Mouse (Mus musculus): Measurements from ENCODE around the gene Map4k3. TPM values are rescaled to one million over a fixed set of nuclear protein-coding genes. Genes with fewer than 3 reads are reported as not detected.
"Not testable (repeated sequence)": the region's sequence is repeated elsewhere in the genome, so short reads cannot be mapped to it uniquely, and the experiment has no call there.

Gene Map4k3
- total RNA-seq, 2 experiments from 2014 or later, result 67.7 to 72.9 TPM

GRCm38 (mm10) chr17:80572187-80572935 is 155.9 kb downstream of the Map4k3 start:
- no peak for DNase-seq
- intact Hi-C loops (cut with DNase I), result no loop called here

DNA sequence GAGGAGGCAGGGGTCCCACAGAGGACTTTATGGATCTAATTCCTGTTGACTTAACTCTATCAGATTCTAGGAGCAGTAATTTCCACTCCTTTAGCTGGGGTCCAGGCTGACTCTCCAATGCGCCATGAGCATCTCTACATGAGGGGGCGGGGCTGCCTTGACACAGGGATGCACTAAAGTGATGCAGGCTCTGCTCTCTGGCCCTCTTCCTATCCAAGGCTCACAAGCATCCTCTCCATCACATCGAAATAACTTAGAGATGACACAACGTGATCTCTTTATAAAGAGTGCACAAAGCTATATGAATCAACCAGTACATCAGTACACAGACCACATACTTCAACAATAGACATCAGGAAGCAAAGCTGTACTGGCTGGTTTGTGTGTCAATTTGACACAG is 156.8 kb downstream of the Map4k3 start:
- intact Hi-C loops (cut with DNase I), result no loop called here
- no peak for DNase-seq

GRCm38 (mm10) chr17:80569718-80570117 is 158.6 kb downstream of the Map4k3 start:
- intact Hi-C loops (cut with DNase I); DNase-seq: not testable (repeated sequence)

- intact Hi-C loops (cut with DNase I), result no loop called here
- no peak for DNase-seq
Observed at GRCm38 (mm10) chr17:80568842-80569601, 159.3 kb downstream of the Map4k3 start.

DNA sequence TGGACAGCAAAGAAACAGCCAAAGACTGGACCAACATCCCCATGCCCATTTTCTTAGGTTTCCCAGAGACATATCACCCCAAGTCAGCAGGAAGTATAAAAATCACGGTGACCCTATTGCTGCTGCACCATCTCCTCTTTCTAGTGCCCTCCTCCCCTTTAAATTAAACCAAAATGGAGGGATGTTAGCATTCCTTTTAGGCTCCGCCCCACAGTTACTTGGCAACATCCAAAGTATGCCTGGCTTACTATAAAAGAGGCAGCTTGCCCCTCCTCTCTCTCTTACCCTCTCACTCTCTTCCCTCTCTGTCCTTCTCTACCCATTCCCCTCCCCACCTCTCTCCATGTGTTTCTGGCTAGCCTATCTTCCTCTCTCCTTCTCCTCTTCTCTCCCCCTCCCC is 159.8 kb downstream of the Map4k3 start:
- intact Hi-C loops (cut with DNase I), result no loop called here
- DNase-seq, result no peak

GRCm38 (mm10) chr17:80564611-80564924 is 163.7 kb downstream of the Map4k3 start:
- intact Hi-C loops (cut with DNase I), result no loop called here
- DNase-seq, result no peak

DNA sequence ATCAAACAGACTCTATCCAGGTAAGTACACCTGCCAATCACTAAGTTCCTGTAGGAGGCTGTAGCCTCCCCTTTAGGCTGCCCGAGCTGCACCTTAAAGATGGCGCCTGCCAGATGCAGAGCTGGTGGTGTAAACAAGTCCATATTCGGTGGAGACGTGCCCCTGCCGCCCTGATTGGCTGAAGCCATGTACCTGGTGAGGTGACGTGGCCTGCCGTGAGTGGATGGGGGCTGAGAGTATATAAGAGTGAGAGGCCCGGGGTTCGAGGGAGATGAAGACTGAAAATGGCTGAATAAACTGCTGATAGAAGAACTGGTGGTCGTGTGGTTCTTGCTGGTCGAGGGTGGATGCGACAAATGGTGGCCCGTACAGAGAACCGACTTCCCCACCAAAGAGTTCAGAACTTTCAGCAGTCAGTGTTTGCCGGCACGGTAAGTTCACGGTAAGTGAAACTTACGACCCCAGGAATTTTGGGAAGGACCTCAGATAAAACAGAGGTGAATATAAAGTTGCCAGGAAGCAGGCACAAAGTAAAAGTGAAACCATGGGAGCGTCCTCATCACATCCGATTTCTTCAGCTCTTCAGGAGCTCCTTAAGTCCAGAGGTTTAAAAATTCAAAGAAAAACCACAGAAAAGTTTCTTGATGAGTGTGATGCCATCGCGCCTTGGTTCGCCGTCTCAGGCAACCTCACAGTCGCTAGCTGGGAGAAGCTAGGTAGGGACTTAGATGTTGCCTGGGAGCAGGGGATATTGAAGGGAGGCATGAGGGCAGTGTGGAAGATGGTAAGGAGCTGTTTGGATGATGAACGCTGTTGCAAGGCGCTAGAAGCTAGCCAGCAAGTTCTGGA is 164.3 kb downstream of the Map4k3 start:
- DNase-seq; intact Hi-C loops (cut with DNase I): not testable (repeated sequence)

GRCm38 (mm10) chr17:80562792-80563191 is 165.5 kb downstream of the Map4k3 start:
- intact Hi-C loops (cut with DNase I), result no loop called here

DNA sequence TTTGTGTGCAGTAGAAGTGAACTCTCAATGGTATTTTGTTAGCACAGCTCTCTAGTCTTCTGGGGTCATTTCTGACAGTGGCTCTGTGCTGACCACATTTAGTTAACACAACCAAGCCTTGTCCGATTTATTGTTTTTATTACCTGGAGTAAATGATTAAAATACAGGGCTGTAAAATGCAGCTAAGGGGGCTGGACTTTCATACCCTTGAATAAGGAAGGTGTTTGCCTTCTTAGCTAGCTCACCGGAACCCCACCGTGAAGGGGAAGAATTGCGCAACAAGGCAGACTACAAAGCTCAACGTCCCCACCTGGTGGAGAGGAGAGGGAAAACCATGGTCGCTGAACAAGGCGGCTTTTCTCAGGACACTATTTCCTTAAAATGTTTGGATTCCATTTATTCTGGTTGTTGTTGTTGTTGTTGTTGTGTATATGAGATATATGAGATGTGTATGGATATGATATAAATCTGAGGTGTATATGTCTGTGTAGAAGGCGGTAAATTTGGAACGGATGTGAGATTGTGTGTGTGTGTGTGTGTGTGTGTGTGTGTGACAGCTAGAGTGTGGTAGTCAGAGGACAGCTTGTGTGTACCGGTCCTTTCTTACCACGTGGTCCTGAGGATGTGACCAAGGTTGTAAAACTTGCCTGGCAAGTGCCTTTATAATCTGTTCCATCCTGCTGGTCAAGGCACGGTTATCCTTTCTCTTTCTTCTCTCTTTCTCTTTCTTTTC is 167.4 kb downstream of the Map4k3 start:
- peak; percentile 82 for DNase-seq
- intact Hi-C loops (cut with DNase I), result no loop called here

More at GRCm38 (mm10) chr17:80562792-80563191, 165.5 kb downstream of the Map4k3 start:
- no peak for DNase-seq

DNA sequence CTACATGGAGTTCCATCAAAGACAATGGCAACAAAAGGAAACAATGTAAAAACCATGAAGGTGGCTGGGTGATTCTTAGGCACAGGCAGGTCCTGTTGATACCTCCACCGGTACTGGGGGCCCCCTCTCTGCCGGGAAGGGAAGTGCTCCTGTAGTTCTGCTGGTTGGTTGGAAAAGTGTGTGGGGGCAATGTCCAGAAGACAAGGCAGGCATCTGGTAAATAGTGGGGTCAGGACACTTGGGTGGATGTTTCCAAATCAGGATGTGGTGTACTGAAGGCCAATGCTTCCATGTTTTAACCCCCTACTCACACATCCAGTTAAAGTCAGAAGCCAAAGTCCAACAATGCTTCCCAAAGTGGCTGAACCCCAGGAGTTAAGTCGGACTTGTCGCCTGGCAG is 168.5 kb downstream of the Map4k3 start:
- intact Hi-C loops (cut with DNase I), result loop anchor here (2.0 to 10.0 kb wide), 3 partner anchors 79 to 265 kb away; partner anchors contain the start of genes Dhx57, Morn2 and Sos1
- no peak for DNase-seq

- intact Hi-C loops (cut with DNase I), result loop anchor here (2.0 to 10.0 kb wide), 3 partner anchors 78 to 264 kb away; partner anchors contain the start of genes Dhx57, Morn2 and Sos1
- DNase-seq, result peak; percentile 42
Observed at GRCm38 (mm10) chr17:80559050-80559449, 169.2 kb downstream of the Map4k3 start.

DNA sequence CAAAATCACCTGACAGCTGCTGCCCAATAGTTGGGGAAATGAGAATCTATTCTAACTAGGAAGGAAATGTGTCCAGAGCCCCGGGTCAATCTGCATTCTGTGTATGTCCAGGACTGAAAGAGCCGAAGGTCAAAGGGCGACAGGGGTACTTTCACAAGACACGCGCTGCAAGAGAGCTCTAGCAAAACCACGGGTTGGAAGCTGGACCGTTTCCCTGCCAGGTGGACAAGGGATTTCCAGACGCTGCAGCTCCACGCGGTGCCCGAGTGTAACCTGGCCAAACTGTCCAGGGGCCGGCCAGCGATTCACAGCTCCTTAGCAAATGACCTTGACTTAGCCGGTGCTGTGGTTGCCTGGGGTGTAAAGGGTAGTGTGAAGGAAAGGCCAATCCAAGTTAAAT is 169.7 kb downstream of the Map4k3 start:
- no peak for DNase-seq

GRCm38 (mm10) chr17:80557461-80557860 is 170.8 kb downstream of the Map4k3 start:
- intact Hi-C loops (cut with DNase I), result loop anchor here (10.0 kb wide), 2 partner anchors 103 to 263 kb away; partner anchors contain the start of genes Dhx57 and Morn2

More for the DNA sequence above, 169.7 kb downstream of the Map4k3 start:
- intact Hi-C loops (cut with DNase I), result loop anchor here (2.0 to 10.0 kb wide), 3 partner anchors 78 to 264 kb away; partner anchors contain the start of genes Dhx57, Morn2 and Sos1

DNA sequence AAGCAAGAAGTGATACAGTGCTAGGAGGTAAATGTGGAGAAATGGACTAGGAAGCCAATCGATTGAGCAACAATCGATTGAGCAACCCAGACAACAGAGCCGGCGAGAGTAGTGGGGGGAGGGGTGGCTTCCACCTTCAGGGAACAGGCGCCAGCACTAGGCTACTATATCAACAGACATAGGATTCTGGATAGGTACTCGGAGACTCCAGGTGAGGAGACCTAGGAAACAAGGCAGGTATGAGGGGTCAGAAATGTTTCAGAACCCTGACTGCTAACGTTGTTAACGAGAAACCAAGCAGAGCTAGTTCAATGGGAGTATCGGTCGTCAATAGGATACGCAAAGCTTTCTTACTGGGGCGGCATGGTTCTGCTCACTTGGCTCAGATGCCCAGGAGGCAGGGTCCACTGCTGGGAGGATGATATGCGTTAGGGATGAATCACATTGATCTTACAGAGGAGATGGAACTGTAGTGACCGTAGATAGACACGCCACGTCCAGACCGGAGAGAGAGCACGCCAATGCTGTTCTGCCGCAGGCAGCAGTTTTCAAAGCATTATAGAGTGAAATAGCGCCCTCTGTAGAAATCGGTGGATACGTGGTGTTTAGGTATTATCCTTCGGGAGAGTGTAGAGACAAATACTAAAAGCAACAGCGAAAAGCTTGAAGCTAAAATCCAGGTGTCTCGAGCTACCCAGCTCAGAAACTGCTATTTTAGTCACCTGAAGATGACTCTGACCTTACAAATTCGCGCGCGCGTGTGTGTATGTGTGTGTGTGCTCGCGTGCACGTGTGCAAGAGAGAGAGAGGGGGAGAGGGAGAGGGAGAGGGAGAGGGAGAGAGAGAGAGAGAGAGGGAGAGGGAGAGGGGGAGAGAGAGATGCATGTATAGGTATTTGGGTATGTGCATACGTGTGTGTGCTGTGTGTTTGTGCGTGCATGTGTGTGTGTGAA is 174.7 kb downstream of the Map4k3 start:
- intact Hi-C loops (cut with DNase I), result loop anchor here (2.0 to 10.0 kb wide), 3 partner anchors 71 to 259 kb away; partner anchors contain the start of genes Dhx57 and Morn2
- peak; percentile 83 for DNase-seq

More at GRCm38 (mm10) chr17:80557461-80557860, 170.8 kb downstream of the Map4k3 start:
- no peak for DNase-seq

DNA sequence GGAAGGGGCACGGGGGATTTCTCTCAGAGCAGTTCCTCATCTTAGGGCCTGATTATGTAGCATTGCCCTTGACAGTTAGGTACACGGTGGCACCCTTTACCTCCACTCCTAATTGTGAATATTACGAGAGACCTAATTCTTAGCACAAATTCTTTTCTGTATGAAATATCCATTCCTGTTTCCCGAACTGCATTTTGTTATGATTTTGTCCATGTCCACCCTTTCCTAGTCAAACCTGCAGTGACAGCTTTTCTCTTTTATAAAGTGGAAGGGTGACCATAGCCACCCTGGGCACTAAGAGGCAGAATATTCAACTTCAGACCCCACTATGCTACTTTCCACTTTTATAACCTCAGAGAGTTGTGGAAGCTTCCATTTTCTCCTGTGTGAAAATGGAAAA is 175.6 kb downstream of the Map4k3 start:
- intact Hi-C loops (cut with DNase I), result loop anchor here (2.0 to 10.0 kb wide), 3 partner anchors 70 to 258 kb away; partner anchors contain the start of genes Dhx57 and Morn2
- no peak for DNase-seq

- intact Hi-C loops (cut with DNase I), result loop anchor here (10.0 kb wide), 2 partner anchors 96 to 256 kb away; partner anchors contain the start of genes Dhx57 and Morn2
- DNase-seq, result no peak
Observed at GRCm38 (mm10) chr17:80550981-80551380, 177.3 kb downstream of the Map4k3 start.

DNA sequence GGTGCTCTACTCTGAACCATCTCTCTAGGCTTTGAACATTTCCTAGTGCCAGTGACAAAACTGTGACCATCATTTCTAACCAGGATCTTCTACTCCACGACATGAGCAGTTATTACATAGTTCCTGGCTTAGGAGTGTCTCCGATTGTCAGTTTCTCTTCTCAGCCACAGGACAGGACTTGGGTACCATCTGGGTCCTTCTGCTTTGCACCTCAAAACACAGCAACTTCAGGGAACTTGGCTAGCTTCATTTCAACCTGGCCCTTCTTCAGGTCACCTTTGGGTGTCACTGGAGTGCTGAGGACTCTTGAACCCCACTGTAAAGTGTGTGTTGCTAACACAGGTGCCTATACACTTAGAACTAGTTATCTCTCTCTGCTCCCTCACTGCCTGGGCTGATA is 181.4 kb downstream of the Map4k3 start:
- intact Hi-C loops (cut with DNase I), result no loop called here

DNA sequence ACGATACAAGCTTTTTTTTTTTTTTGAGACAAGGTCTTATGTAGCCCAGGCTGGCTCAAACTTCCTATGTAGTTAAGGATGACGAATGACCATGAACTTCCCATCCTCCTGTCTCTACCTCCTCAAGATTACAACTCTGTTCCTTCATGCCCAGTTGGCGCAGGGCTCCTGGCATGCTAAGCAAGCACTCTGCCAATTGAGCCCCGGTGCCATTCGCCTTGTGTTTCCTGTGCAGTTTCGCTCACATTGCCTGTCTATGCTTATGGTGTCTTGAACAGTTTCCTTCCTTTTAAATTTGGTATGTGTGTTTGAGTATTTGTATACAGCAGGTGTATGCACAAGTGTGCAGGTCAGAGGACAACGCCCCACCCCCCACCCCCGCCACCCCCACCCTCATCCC is 182.1 kb downstream of the Map4k3 start:
- intact Hi-C loops (cut with DNase I), result no loop called here
- DNase-seq, result no peak

More for the DNA sequence above, 181.4 kb downstream of the Map4k3 start:
- DNase-seq, result no peak
